Mouse (Mus musculus) granulocyte monocyte progenitor cell, adult 5-6 weeks (primary cell): Measurements from ENCODE around the gene Hsph1. TPM values are rescaled to one million over a fixed set of nuclear protein-coding genes. Genes with fewer than 3 reads are reported as not detected.

Source experiments
- ATAC-seq: replicated peaks from 2 replicates; pipeline ENCODE4 v1.8.0; 2016; ENCODE audit warnings: mild to moderate bottlenecking, moderate TSS enrichment, inconsistent platforms; ENCODE audit not compliant: poor library complexity, severe bottlenecking
- total RNA-seq, 2 experiments: library from RNA; stranded (forward) in 1 of 2; stranded (reverse) in 1 of 2; fragments of 200-712, 200-1000 nt in 1 of 2; fragments of >200 nt in 1 of 2; fragmentation: Nextera tagmentation in 1 of 2; gene quantifications; 2 replicates each; pipeline ENCODE4 v1.2.3; 2014 to 2017

The Hsph1 gene
- total RNA-seq, 2 experiments from 2014 or later = 27.7 to 44.5 TPM

GRCm38 (mm10) chr5:149597351-149597750, 38.8 kb downstream of the Hsph1 start:
- no peak for ATAC-seq

GRCm38 (mm10) chr5:149594215-149594614, 42.0 kb downstream of the Hsph1 start:
- ATAC-seq = peak; percentile 85

GRCm38 (mm10) chr5:149589932-149590331, 46.2 kb downstream of the Hsph1 start:
- no peak for ATAC-seq

- peak; percentile 50 for ATAC-seq
Measured at GRCm38 (mm10) chr5:149588814-149589534, 47.2 kb downstream of the Hsph1 start.

GRCm38 (mm10) chr5:149587327-149587895, 48.8 kb downstream of the Hsph1 start:
- ATAC-seq = peak; percentile 63

- ATAC-seq = peak; percentile 32; the same call in 1 of the 2 replicates
Measured at GRCm38 (mm10) chr5:149585910-149586309, 50.3 kb downstream of the Hsph1 start.

- ATAC-seq = no peak
Measured at GRCm38 (mm10) chr5:149585231-149585630, 50.9 kb downstream of the Hsph1 start.

- ATAC-seq = no peak
Measured at GRCm38 (mm10) chr5:149584154-149584655, 52.0 kb downstream of the Hsph1 start.

GRCm38 (mm10) chr5:149583507-149583906, 52.7 kb downstream of the Hsph1 start:
- ATAC-seq = no peak

GRCm38 (mm10) chr5:149582642-149583262, 53.4 kb downstream of the Hsph1 start:
- no peak for ATAC-seq

GRCm38 (mm10) chr5:149577449-149577848, 58.7 kb downstream of the Hsph1 start:
- ATAC-seq = no peak

GRCm38 (mm10) chr5:149576977-149577376, 59.2 kb downstream of the Hsph1 start:
- no peak for ATAC-seq

GRCm38 (mm10) chr5:149568993-149569392, 67.2 kb downstream of the Hsph1 start:
- no peak for ATAC-seq

GRCm38 (mm10) chr5:149566957-149567356, 69.2 kb downstream of the Hsph1 start:
- no peak for ATAC-seq

- no peak for ATAC-seq
Measured at GRCm38 (mm10) chr5:149566026-149566425, 70.2 kb downstream of the Hsph1 start.

Other genes starting within 250 kb of the Hsph1 start
- gene Medag, start 224.6 kb downstream of the Hsph1 start, total RNA-seq (2014; fragmentation: Nextera tagmentation) = not detected in 2 replicates
- gene Medag, start 224.6 kb downstream of the Hsph1 start, total RNA-seq (2017) = not detected in 2 replicates
- gene Tex26, start 196.7 kb downstream of the Hsph1 start, total RNA-seq (2014; fragmentation: Nextera tagmentation) = not detected in 2 replicates
- 0.98 TPM in 1 of 2 replicates, not detected in the other for gene Tex26, start 196.7 kb downstream of the Hsph1 start, total RNA-seq (2017)
- gene Wdr95, start 107.7 kb downstream of the Hsph1 start, total RNA-seq (2014; fragmentation: Nextera tagmentation) = not detected in 2 replicates
- gene Wdr95, start 107.7 kb downstream of the Hsph1 start, total RNA-seq (2017) = not detected in 2 replicates
- 10.4 and 14.2 TPM in 2 replicates for gene B3glct, start 41.9 kb upstream of the Hsph1 start, total RNA-seq (2014; fragmentation: Nextera tagmentation)
- gene B3glct, start 41.9 kb upstream of the Hsph1 start, total RNA-seq (2017) = 4.8 and 10.1 TPM in 2 replicates